Comparison of ENCODE assay signal across 8 mouse cellular contexts in genomic region chr6:73221958-73222735, GRCm38 (mm10). TPM values are rescaled to one million over a fixed set of nuclear protein-coding genes. Genes with fewer than 3 reads are reported as not detected.
DNase-seq lines count a peak whose midpoint lies in the region; ATAC-seq and TF ChIP-seq lines count a peak whose summit lies in the region.

No protein-coding gene starts in this region.

- H3K4me1 ChIP-seq in embryonic fibroblast, embryonic 13.5 days (ENCODE audit: control insufficient read depth, insufficient read depth, low read length): 0 out of 2 replicates have a peak, but pooled peaks cover 3% of the 10 kb centered on the region
- no peaks in the 10 kb centered on the region; the same call in 1 of the 2 replicates for H3K4me1 ChIP-seq in lung, postnatal 0 days (ENCODE audit: insufficient read depth, low read depth, low read length)
- 0 out of 2 replicates have a peak, but pooled peaks cover 5% of the 10 kb centered on the region for H3K4me1 ChIP-seq in stomach, embryonic 14.5 days (ENCODE audit: control insufficient read depth, insufficient read depth, low read length)

- no peak for TF ChIP-seq CTCF in embryonic fibroblast, embryonic 13.5 days (IDR thresholded peaks at IDR 0.05; ENCODE audit: borderline replicate concordance, insufficient read depth, low read length)
- TF ChIP-seq CTCF in lung, postnatal 0 days (IDR thresholded peaks at IDR 0.05): no peak

- 0 out of 2 replicates have a peak overlapping the region, but pooled peaks have one; percentile 17 for H3K9ac ChIP-seq in lung, postnatal 0 days (replicated peaks; ENCODE audit: low read depth)
- no peak overlapping the region for H3K9ac ChIP-seq in stomach, embryonic 14.5 days (replicated peaks; ENCODE audit: low read depth, low read length)

- peak; percentile 14 for DNase-seq in kidney, adult 9 months
- DNase-seq in kidney, adult 11 months: no peak
- DNase-seq in NIH3T3 (ENCODE audit: low read depth): peak; percentile 41
- no peak for DNase-seq in lung, postnatal 0 days (ENCODE audit: low spot score)
- DNase-seq in urinary bladder, postnatal 36 days (ENCODE audit: low spot score in 2 of 2): no peak

- 34% methylated on average over 23 of the region's 23 CpGs for WGBS in lung, postnatal 0 days
- 30% methylated on average over 23 of the region's 23 CpGs for WGBS in stomach, embryonic 14.5 days

- no peaks in the 10 kb centered on the region for H3K27me3 ChIP-seq in lung, postnatal 0 days (replicated peaks; ENCODE audit: insufficient read depth, low read length)
- no peaks in the 10 kb centered on the region for H3K27me3 ChIP-seq in stomach, embryonic 14.5 days (ENCODE audit: control insufficient read depth, insufficient read depth, low read length)

- H3K4me3 ChIP-seq in embryonic fibroblast, embryonic 13.5 days (ENCODE audit: insufficient read depth, low read length): 0 out of 2 replicates have a peak overlapping the region, but pooled peaks have one; percentile 8
- peak overlapping the region; percentile 27 for H3K4me3 ChIP-seq in lung, postnatal 0 days (ENCODE audit: low read depth, low read length)
- H3K4me3 ChIP-seq in stomach, embryonic 14.5 days (ENCODE audit: low read depth, low read length): peak overlapping the region; percentile 31

- TF ChIP-seq EP300 in lung, postnatal 0 days (IDR thresholded peaks at IDR 0.05): no peak

- peak; percentile 39 for ATAC-seq in inflammation-experienced regulatory T-cells, adult 6 months
- ATAC-seq in lung, postnatal 0 days: peak; percentile 42
- ATAC-seq in stomach, embryonic 14.5 days (ENCODE audit: insufficient number of reproducible peaks, insufficient read depth, low FRiP score, low read depth): peak; percentile 39; the same call in 1 of the 2 replicates

- H3K27ac ChIP-seq in embryonic fibroblast, embryonic 13.5 days (ENCODE audit: insufficient read depth, low read length): 0 out of 2 replicates have a peak overlapping the region, but pooled peaks have one; percentile 37
- H3K27ac ChIP-seq in lung, postnatal 0 days (ENCODE audit: low read length): peak overlapping the region; percentile 77
- H3K27ac ChIP-seq in stomach, embryonic 14.5 days (ENCODE audit: low read length): peak overlapping the region; percentile 82

- H3K9me3 ChIP-seq in lung, postnatal 0 days (ENCODE audit: low read length): no peaks in the 10 kb centered on the region
- H3K9me3 ChIP-seq in stomach, embryonic 14.5 days (ENCODE audit: control insufficient read depth, low read depth, low read length): no peaks in the 10 kb centered on the region

- H3K36me3 ChIP-seq in lung, postnatal 0 days (ENCODE audit: insufficient read depth, low read length): no peaks in the 10 kb centered on the region
- H3K36me3 ChIP-seq in stomach, embryonic 14.5 days (ENCODE audit: control insufficient read depth, insufficient read depth, low read length): no peaks in the 10 kb centered on the region

- no peak; the same call in 1 of the 2 replicates for TF ChIP-seq POLR2A in embryonic fibroblast, embryonic 13.5 days (IDR thresholded peaks at IDR 0.05; ENCODE audit: low read depth, low read length)

- H3K4me2 ChIP-seq in lung, postnatal 0 days (replicated peaks; ENCODE audit: low read depth, low read length): peak overlapping the region; percentile 53
- peak overlapping the region; percentile 66 for H3K4me2 ChIP-seq in stomach, embryonic 14.5 days (replicated peaks; ENCODE audit: low read depth, low read length)

RNA-seq across cellular contexts. Expression of gene Dnah6, which starts 0.7 kb away (rescaled TPM):
- not detected in 2 replicates for polyA plus RNA-seq in embryonic fibroblast, embryonic 13.5 days (2011; ENCODE audit: insufficient read length, low read depth, missing spikeins)
- polyA plus RNA-seq in inflammation-experienced regulatory T-cells, adult 6 months (2017; shearing (Covaris generic)): under 1 TPM in 1 of 3 experiments, not detected in 2; 0.05 TPM
- polyA plus RNA-seq in lung, postnatal 0 days (2015; fragmentation: Nextera tagmentation; extraction: Ambion mirVana): 0.95 and 1.0 TPM in 2 replicates
- polyA plus RNA-seq in stomach, embryonic 14.5 days (2014; fragmentation: Nextera tagmentation; extraction: Ambion mirVana): 0.04 and 0.09 TPM in 2 replicates

RNA-seq across cellular contexts. Expression of gene Suclg1, which starts 26.0 kb away (rescaled TPM):
- 94.3 and 109 TPM in 2 replicates for polyA plus RNA-seq in embryonic fibroblast, embryonic 13.5 days (2011; ENCODE audit: insufficient read length, low read depth, missing spikeins)
- polyA plus RNA-seq in inflammation-experienced regulatory T-cells, adult 6 months (2017; shearing (Covaris generic)): 100 to 1,000 TPM; 115 to 129 (median 128) TPM
- 126 and 140 TPM in 2 replicates for polyA plus RNA-seq in lung, postnatal 0 days (2015; fragmentation: Nextera tagmentation; extraction: Ambion mirVana)
- polyA plus RNA-seq in stomach, embryonic 14.5 days (2014; fragmentation: Nextera tagmentation; extraction: Ambion mirVana): 170 and 179 TPM in 2 replicates

Comparison
In these comparisons a context has a peak if more than half of its experiments do, and no peak if none do; other contexts are left out.
1. DNase-seq: peak in kidney, adult 9 months (single experiment) and NIH3T3 (single experiment); none in kidney, adult 11 months (single experiment), lung, postnatal 0 days (single experiment) and urinary bladder, postnatal 36 days (0 of 2).
2. Peak in every context shown above with its lines, with median percentiles within 50 percentile points of each other: H3K27ac ChIP-seq, H3K4me3 ChIP-seq and ATAC-seq.